Mouse (Mus musculus): ENCODE measurements at regions not wholly inside any gene's neighbourhood (a gene's known extent, or its start where the extent isn't known, plus 50 kb on each side); places are given as distances from the start of the nearest gene placed in this dataset.

DNA sequence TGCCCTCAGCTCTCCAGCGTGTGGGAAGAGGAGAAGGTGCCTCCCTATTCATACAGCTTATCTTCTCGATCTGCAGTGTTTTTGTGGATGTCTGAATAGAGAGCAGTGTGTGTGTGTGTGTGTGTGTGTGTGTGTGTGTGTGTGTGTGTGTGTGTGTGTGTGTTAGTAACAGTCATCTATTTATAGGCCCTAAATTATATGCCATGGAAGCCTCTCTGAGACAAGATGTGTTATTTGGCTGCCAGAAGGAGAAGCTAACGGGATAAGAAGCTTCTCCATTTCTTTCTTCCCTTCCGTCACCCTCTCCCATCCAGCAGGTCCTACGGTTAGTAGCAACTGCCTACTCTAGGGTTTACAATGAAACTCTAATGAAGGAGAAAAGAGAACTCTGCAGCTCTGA lies 270.3 kb downstream of the Emp1 start:
- DNase-seq: no peak

DNA sequence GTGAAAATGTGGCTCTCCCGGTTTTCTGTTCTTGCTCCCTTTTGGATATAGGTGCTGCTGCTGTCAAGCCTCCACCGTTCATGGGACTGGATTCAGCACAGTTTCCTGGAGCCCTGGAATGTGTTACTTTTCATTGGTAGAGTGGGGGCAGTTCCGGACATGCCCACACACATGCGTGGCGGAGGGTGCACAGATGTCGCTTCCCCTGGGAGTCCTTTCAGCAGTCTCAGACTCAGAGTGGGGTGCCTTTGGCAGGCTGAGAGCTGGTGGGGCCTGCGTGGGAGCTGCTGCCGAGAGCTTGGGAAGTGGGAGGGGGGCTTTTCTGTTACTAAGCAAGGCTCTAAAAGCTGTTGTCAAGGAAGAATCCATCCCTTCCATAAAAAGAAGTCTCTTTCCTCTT lies 274.3 kb downstream of the Emp1 start:
- peak; percentile 86 for DNase-seq

DNA sequence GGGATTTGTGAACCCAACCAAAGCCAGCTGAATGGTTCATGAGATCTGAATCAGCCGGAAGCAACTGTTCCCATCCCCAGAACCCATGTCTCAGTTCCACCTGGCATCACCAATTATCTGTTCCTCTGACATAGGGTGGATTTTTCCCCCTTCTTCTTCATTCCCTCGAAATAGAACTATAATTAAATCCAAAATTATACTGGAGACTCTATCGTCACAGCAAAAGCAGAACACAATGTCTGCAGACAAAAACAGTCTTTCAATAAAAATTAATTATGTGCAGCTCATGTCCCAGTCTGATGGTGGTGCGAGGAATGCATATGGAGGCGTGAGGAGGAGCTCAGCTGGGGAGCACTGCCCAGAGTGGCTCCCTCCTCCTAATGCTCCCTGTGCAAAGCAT lies 280.4 kb downstream of the Emp1 start:
- DNase-seq: no peak

DNA sequence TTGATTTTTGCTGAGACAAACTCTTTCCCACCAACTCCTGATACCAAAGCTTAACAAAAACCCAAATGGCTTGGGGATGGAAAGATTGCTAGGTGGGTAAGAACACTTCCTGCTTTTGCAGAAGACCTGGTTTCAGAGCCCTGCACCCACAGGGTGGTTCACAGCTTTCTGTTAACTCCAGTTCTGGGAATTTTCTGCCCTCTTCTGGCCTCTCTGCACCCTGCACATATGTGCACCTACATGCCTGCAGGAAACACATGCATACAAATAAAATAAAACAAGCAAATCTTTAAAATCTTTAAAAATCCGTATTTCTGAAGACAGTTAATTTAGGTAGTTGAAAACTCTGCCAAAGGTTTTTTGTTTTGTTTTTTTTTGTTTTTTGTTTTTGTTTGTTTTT lies 283.8 kb downstream of the Emp1 start:
- no peak for DNase-seq

DNA sequence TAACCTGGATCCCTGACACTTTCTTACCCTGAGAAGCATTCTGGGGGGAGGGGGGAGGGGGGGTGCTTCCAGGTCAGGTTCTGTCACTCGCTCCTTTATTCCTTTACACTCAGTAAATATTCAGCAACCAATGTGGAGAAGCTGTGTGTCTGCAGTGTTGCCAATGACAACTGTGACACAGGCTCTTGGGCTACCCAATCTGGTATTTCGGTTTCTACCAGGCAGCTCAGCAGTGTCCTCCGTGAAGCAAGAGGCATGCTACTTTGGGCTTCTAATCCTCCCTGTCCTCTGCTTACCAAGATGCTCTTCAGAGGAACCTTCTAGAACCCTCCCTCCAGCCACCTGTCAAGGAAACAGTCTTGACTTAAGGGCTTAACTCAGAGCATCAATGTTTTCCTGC lies 290.7 kb downstream of the Emp1 start:
- DNase-seq: no peak

DNA sequence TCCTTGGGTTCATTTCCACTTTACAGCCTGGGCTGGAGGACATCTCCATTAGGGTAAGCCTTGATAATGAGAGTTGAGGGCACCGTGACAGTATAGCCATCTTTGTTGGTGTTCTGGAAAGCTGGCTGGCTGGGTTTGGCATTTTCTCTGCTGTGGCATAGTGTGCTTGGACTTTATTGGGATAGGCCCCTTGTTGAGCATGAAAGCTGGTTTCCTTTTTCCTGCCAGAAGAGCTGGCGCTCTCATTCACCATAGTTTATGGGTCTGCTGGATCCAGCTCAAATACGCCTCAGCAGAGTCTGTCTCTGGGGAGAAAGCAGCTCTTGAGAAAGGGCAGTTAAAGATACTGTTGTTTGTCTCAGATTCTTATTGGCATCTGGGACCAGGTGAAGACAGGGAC lies 300.0 kb downstream of the Emp1 start:
- peak; percentile 67 for DNase-seq

DNA sequence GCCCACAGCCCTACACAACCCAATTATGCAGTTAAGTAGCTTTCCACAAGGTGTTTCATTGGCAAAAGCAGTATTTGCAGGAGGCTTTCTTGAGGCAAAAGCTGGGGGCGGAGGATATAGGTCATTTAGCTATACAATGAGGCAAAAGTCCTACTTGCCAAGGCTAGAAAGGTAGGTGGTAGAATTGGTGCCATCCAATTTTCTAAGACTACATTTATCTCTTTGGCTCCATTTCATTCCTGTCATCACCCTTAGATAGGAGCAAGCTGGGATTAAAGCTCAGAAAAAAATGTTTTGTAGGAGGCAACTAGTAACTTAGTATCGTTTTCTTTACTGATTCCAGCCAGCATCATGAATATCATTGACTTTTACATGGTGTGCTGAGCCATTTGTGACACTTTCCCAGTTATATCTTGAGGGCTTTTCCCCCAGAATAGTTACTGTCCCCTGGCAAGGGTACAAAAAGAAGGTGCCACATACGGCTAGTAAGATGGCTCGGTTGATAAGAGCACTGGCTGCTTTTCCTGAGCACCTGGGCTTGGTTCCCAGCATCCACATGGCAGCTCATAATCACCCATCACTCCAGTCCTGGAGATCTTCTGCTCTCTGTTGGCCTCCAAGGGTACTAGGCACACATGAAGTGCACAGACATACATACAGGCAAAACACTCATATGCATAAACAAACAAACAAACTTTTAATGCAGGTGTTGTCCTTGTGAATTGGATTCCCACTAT lies 300.6 kb downstream of the Emp1 start:
- DNase-seq: no peak

Measured in right cerebral cortex, postnatal 25 days (tissue).